Mouse (Mus musculus) bone marrow, adult 2 months (tissue): ENCODE measurements around the gene Alx3.

Source experiments
- CTCF ChIP-seq: fragments of 200-500 bp; IDR thresholded peaks from 2 replicates; pipeline ENCODE4 v1.5.1; 2011; ENCODE audit warnings: low read length, control low read depth; ENCODE audit not compliant: control insufficient read depth, insufficient read depth
- POLR2A ChIP-seq: fragments of 200-500 bp; IDR thresholded peaks from 2 replicates; pipeline ENCODE4 v1.6.1; 2011; ENCODE audit warnings: low read depth, mild to moderate bottlenecking, control low read depth, low read length, borderline replicate concordance; ENCODE audit not compliant: control insufficient read depth

DNA sequence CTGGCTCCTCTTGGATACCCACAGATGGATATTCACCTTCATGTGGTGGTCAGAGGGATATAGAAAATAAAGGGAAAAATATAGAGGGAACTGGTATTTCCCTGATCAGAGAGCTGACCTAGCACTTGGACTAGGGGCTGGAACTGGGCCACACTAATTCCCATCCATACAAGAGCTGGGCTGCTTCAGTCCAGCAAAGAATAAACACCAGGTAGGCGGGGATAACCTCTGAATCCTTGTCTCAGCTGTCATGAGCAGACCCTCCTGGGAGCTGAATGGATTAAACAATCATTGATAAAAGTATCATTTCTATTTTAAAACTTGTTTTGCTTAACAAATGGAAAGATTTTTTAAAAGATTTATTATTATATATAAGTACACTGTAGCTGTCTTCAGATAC is 3.2 kb upstream of the Alx3 start:
- TF ChIP-seq CTCF (no peak), POLR2A (no peak)
